Mouse (Mus musculus): ENCODE measurements around the gene Gjb6. TPM values are rescaled to one million over a fixed set of nuclear protein-coding genes. Genes with fewer than 3 reads are reported as not detected.

Gene Gjb6
- polyA plus RNA-seq (2021; fragmentation: Nextera tagmentation) = 94.4 and 113 TPM in 2 replicates
- long read RNA-seq, experiment 1, transcript Gjb6-202 (3 exons, 887 nt) = minor isoform, 12 of 417 reads
- long read RNA-seq, experiment 1, transcript Gjb6-201 (3 exons, 2,105 nt) = major isoform, 280 of 417 reads
- long read RNA-seq, experiment 1, partial matches to known transcripts = 5 of 417 reads
- long read RNA-seq, experiment 1, other reads (novel, unspliced or antisense) = 116 of 417 reads
- long read RNA-seq, experiment 2, transcript Gjb6-201 (3 exons, 2,105 nt) = major isoform, 82 of 132 reads
- long read RNA-seq, experiment 2, partial matches to known transcripts = 5 of 132 reads
- long read RNA-seq, experiment 2, other reads (novel, unspliced or antisense) = 39 of 132 reads

DNA sequence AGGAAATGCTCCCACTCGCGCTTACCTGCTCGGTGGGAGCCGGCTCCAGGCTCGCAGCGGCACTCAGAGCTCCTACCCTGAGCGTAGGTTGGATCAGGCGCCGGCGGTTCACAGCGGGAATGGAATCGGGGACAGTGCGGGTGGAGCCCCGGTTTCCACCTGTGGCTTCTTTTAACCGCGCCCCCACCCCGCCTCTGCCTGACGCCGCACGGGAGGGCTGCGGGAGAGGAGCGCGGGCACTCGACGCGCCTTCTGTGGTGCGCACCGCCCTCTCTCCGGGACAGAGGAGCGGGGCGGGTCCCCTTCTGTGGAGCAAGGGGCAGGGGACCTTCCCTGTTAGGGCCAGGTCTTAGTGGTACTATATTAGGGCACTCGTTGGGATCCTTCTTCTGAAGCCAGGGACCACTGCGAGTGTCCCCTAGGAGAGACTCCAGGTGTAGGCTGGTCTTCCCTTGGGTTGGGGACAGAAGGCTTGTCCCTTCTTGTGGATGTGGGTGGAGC, at the start of gene Gjb6:
Gene Gjb6 (minus strand): TSS at position 451 of the 501 bp plus-strand sequence.

GRCm38 (mm10) chr14:57115823-57116544, 17.4 kb downstream of the Gjb6 start, which contains the start of gene Gm4491:
TSS of gene Gm4491 (minus strand) at chr14:57115883.

DNA sequence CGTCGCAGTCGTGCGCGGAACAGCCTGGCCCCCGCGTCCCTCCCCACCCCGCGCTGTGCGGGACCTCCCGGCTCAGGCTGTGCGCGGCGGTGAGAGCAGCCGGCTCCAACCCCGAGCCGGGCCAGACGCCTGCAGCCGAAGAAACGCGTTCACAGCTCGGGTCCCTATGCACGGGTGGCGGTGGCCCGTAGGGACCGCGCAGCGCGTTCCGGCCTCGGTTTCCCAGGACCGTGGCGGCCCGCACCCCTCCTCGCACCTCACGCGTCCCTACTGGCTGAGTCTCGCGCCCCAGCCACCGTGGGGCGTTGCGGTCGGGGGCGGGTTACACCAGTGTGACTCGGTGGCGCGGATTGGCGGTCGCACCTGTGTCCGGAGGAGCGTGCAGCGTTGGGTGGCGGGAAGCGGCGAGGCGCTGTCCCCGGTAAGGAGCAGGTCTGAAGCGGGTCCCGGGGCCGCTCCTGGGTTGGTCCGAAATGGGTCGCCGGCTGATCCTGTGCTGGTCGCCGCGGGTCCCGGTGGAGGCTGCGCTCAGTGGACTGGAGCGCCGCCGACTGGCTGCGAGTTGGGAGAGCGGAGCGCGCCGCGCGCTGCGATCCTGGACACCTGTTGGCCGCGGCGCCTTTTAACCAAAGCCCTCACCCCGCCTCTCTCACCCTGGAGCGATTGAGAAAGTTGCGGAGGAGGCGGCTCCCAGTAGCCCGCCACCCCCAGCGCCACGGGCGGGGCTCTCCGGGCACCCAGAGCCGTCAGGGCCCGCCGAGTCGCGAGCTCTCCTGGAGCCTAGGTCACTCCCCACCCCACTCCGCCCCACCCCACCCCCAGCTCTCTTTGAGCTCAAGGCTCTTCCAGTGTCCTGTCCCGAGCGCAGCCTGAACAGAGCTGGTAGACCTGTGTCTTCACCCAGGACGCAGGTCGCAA, 29.0 kb downstream of the Gjb6 start, which contains the start of gene Gjb2:
Gene Gjb2 (minus strand): TSS at position 597 of the 918 bp plus-strand sequence.

Other genes with a start within 250 kb of the Gjb6 start
- gene Zmym2, start 247.0 kb downstream of the Gjb6 start, polyA plus RNA-seq (2021; fragmentation: Nextera tagmentation) = 15.7 and 21.7 TPM in 2 replicates
- 0.06 and 0.07 TPM in 2 replicates for gene Gja3, start 75.5 kb downstream of the Gjb6 start, polyA plus RNA-seq (2021; fragmentation: Nextera tagmentation)
- gene Gjb2, start 28.9 kb downstream of the Gjb6 start, polyA plus RNA-seq (2021; fragmentation: Nextera tagmentation) = 4.8 and 6.9 TPM in 2 replicates
- gene Gm4491, start 17.7 kb downstream of the Gjb6 start, polyA plus RNA-seq (2021; fragmentation: Nextera tagmentation) = 0.41 and 0.43 TPM in 2 replicates